Mouse (Mus musculus) 416B (cell line): ENCODE data around the gene Agap1.
"Not testable (repeated sequence)": the region's sequence is repeated elsewhere in the genome, so short reads cannot be mapped to it uniquely, and the experiment has no call there.

Experiments used
- DNase-seq: peaks from one replicate; pipeline ENCODE4 v3.0.0; 2011; ENCODE audit warnings: low read depth

Agap1 gene

DNA sequence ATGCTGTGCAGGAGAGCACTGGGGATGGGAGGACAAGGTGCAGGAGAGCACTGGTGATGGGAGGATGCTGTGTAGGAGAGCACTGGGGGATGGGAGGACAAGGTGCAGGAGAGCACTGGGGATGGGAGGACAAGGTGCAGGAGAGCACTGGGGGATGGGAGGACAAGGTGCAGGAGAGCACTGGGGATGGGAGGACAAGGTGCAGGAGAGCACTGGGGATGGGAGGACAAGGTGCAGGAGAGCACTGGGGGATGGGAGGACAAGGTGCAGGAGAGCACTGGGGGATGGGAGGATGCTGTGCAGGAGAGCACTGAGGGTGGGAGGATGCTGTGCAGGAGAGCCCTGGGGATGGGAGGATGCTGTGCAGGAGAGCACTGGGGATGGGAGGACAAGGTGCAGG lies 47.3 kb downstream of the Agap1 start:
- DNase-seq = not testable (repeated sequence)

DNA sequence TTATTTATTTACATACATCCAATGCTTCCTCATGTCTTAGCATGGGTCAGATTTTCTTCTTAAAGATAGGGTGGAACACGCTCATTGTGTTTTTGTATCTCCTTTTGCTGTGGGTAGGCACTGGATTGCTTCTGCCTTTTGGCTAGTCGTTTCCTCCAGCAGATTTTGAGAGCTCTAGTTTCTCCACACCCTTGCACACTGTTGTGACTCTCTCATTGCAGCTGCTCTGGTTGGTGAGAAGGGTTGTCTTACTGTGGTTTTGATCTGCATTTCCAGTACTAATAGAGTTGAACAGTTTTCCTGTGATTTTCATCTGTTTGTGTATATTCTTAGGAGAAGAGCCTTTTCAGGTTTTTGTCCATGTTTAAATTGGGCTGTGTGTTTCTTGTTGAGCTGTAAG lies 54.6 kb downstream of the Agap1 start:
- no peak for DNase-seq

DNA sequence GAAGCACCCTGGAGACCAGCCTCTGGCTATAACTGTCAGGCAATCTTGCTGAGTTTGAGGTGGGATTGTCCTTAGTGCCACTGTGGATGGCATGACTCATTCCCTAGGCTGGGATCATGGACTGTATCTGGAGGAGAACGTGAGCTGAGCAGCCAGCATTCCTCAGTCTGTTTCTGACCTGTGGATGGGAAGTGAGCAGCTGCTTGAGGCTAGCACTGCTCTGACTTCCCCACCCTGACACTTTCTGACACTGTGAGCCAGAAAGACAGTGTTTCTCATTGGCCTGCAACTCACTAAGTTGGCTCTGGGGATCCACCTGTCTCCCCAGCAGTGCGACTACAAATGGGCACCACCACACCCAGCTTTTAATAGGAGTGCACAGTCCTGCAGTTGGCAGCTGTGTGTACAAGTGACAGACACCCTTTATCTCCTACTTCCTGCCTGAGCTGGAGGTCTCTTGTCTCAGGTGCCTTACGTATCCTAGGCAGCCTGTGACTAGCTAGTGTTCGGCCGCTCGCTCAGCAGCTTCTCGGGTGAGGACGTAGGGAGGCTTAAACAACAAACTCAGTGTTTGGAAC lies 55.2 kb downstream of the Agap1 start:
- DNase-seq = no peak

DNA sequence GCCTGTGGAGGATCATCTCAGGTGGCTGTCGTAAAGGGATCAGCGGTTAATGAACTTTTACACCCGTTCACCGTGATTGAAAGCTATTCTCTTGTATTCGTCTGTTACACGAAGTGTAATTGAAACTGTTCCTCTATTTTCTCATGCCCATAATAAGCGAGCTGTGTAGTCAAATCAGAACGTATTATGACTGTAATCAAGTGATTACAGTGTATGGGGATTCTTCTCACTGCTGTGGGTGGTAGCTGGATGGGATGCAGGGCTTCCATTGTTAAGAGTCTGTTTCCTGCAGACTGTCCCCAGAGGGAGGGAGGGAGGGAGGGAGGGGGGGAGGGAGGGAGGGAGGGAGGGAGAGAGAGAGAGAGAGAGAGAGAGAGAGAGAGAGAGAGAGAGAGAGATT lies 56.1 kb downstream of the Agap1 start:
- DNase-seq = no peak

DNA sequence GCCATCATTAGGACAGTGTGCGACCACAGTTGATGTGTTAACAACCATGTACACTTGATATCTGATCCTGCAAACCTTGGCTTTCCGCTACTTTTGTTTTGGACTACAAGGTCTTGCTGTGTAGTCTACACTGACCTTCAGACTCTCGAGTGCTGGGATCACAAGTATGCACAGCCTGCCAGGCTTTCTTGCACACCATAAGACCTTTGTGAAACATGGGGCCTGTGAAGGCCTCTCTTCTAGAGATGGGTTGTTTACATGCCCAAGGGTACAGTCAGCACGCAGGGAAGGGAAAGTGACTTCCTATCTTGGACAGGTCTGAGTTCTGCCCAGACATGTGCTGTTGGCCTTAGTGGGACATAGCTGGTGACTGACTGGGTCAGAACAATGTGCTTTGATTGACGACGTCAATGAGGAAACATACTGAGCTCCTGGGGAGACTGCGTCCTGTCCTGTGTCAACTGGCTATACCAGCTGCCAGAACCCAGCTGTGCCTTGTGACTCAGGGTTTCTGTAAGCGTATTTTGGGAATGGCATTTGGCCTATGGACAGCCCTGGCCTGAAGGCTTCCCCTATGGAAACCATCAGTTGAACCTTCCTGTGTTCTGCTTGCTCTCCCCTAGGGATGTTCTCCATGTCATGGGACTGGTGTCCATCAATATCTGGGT lies 59.1 kb downstream of the Agap1 start:
- no peak for DNase-seq

DNA sequence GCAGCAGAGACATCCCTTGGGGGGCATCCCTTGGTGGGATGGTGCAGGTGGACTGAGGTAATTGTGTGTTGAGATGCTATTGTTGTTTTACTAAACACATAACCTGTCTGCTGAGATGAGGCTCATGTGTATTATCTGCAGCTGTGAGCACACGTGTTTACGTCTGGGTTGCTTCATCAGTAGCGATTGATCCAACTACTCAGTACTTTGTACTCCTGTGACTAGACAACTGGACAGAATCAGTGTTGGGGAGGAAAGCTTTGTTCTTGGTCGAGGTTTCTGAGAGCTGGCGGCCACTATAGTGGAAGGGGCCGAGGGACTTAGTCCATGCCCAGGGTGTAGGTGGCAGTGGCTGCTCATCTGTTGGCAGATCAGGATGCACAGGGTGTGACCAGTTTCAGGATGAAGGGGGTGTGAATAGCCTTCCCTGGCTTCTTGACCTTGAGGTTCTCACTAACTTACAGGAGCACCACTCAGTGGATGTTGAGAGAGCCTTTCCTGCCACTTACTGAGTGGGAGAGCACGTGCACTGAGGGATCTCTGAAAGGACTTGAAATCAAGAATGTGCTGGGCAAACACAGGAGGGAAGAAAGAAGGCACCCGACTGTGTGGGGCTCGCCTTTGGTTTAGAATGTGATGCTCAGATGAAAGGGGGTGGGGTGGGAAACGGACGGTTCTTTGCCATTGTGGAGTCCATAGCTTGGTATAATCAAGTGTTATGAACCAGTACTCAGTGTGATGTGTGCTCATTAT lies 61.4 kb downstream of the Agap1 start:
- DNase-seq = no peak

DNA sequence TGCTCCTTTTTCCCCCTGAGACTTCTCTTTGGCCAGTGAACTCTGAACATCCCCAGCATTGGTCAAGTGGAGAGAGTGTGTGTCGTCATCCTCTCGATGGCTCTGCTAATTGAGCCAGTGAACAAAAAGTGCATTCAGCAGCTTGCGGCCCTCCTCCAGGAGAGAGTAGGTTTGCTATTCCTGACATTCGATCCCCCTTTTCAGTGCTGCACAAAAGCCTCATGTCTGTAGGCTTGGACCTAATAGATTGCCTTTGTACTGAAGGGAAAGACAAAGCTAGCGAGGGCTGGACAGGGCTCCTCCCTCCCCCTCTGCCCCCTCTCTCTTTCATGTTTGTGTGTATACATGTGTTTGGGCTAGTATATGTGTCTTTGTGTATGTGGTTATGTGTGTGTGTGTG lies 63.2 kb downstream of the Agap1 start:
- DNase-seq = no peak

DNA sequence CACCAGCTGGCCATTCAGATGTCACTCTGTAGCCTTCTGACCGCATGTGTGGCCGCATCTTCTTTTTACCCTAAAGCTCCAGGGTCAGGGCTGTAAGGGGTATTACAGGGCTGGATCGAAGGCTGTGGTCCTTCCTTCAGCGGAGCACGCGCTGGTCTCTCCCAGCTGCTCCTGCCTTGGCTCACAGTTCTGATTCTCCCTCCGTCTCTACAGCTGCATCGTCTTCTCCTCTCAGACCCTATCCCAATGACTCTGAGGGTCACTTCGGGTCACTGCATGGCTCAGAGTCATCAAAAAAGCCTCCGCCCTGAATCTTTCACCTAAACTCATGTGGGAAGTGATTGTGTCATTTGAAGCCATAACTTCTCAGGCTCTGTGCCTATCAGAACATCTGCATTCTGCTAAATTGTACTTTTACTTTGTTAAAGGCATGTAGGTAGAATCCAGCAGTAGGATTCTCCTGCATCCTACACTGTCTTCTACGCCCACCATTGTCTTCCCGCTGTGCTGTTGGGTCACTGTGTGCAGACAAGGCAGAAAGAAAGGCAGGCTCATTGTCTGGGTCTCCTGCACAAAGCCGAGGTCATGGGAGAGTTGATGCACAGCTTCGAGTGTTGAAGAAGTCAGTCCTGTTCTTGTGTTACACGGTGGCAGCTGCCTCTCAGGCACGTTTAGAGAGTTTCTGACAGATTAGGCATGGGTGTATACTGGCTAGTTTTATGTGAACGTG lies 65.5 kb downstream of the Agap1 start:
- no peak for DNase-seq

DNA sequence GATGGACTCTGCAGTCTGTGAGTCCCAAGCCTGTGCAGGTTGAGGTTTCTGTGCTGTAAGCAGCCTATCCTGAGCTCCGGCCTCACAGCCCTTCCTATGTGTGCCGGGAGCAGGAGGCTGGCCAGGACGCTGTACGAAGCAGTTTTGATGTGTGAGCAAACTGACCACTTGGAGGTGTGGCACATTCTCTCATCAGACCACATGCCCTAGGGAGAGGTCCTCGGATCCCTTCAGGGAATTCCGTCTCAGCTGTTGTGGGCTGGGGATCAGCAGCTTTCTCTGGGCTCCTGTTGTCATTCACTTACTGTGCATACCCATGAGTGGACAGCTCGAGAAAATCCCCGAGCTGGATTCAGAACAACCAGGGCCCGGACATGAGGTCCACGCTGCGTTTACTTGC lies 66.8 kb downstream of the Agap1 start:
- DNase-seq = no peak

DNA sequence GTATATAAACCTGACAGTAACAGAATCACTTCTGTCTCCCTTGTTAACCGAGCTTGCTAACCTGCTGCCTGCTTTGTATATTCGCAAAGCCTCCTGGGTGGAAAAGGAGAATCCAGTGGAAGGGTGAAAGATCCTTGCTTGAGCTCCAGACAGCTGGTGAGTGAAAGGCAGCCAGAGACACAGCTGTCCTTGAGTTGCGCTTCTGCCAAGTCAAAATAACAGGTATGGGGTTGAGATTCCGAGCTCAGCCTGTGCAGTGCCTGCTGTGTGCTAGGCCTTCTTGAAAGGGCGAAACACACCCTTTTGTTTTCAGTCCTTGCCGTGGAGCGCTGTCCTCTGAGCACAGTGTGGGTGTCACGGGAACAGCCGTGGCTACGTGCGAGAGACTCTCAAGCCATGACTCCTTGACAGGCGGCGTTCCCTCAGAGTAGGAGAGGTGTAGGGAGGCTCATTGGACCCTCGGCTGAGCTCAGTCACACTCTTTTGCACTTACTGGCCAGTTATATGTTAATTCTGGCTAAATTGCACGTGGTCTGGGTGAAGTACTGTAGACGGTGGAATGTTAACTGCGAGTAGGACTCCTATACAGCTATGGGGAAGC lies 67.4 kb downstream of the Agap1 start:
- no peak for DNase-seq

DNA sequence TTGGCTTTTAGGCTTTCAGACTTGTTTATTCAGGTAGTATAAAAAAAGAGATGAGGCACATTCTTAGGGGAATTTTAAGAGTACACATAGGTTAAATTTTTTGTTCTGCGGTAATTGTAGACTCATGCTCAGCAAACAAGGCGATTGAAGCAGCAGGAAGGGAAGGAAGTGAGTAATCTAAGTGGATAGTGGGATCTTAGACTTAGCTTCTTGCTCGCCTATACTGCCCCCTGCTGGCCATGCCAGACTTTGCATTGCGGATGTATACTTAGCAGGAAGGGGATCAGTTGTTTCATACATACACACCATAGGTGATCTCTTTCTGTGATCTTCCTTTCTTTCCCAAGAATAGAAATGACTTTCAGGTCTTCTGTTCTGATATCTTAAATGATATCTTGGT lies 69.8 kb downstream of the Agap1 start:
- peak; percentile 93 for DNase-seq

DNA sequence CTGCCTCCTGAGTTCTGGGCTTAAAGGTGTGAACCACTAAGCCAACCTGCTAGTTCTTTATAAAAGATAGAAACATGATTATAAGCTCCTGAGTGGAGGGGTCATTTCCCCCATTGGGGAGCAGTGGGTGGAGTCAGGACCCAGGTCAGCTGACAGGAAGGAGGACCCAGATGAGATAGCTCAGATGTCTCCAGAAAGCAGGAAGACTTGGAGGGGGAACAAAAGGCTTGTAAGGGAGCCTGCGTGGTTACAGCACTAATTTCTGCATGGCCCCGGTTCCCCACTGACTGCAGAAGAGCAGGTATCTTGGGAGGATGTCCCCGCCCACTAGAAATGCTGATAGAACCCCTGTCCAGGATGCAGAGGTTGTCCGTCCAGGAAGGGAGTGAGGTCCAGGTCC lies 70.4 kb downstream of the Agap1 start:
- DNase-seq = no peak

DNA sequence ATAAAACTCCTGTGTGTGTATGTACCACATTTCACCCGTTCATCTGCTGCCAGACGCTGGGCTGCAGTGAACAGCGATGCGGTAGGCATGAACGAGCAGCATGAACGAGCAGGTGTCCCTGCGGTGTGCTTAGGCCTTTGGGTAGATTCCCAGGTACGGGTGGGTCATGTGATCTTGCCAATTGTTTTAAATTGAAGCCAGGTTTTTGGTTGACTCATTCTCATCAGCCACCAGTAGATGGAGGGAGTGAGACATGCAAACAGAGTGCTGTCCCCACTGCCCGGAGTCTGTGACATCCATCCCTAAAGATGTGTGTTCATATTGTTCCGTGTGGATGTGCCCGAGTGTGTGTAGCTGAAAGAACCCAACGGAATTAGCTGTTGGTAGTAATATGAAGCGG lies 71.2 kb downstream of the Agap1 start:
- peak; percentile 69 for DNase-seq

DNA sequence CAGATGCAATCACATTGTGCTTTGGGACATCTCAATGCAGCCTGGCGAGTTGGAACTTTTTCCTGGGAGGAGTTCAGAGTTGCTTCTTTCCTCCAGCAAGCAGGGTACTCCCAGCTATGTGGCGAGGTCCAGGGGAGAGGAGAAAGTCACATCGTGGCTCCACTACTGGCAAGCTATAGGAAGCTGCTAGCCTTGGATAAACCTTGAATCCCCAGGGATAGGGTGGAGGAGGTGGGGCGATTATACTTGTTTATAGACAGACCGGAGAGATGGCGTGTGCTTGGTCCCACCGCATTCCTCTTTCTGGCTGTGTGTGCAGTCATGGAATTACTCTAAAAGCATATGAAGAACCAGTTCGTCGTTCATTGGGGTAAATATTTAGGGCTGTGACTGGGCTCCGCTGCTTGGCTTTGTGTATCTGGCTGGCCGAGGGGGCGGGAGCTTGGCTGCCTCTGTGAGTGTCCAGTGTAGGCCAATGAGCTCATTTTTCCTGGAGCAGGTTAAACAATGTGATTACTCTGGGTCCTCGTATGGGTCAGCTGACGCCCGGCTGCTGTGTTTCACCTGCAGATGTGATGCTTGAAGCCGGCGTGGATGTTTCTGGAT lies 74.2 kb downstream of the Agap1 start:
- no peak for DNase-seq

DNA sequence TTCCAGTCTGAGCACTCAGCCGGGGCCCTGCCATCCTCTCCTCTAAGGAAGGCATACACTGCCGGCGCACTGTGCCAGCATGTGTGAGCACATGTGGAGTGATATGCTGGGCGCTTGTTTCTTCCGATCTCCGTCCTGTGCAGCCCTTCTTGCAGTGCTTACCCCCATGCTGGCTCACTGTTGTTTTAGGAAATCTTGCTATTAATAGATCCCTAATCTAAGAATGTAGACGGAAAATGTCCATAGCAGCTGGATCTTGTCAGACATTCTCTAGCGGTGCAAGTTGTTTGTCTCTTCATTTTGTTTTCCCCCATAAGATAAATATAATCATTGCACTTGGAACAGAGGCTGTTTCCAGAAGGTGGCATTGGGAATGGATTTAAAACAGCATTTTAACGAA lies 79.1 kb downstream of the Agap1 start:
- no peak for DNase-seq

DNA sequence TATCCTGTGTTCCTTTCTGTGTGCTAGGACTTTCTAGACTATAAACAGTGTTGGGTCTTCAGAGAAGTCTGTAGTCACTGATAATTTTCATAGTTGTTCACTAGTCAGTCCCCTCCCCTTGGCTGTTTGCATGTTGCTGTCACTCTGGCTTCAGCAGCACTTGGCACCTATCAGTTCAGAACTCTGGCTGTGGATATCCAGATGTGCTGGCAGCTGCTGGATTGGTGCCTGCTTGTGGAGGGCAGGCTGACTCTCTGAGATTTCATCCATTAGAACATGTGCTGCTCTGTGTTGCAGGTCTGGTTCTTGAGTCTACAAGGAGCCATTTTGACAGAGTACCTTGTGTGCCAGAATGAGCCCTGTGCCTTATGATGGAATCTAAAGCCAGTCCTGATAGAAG lies 80.6 kb downstream of the Agap1 start:
- DNase-seq = no peak

DNA sequence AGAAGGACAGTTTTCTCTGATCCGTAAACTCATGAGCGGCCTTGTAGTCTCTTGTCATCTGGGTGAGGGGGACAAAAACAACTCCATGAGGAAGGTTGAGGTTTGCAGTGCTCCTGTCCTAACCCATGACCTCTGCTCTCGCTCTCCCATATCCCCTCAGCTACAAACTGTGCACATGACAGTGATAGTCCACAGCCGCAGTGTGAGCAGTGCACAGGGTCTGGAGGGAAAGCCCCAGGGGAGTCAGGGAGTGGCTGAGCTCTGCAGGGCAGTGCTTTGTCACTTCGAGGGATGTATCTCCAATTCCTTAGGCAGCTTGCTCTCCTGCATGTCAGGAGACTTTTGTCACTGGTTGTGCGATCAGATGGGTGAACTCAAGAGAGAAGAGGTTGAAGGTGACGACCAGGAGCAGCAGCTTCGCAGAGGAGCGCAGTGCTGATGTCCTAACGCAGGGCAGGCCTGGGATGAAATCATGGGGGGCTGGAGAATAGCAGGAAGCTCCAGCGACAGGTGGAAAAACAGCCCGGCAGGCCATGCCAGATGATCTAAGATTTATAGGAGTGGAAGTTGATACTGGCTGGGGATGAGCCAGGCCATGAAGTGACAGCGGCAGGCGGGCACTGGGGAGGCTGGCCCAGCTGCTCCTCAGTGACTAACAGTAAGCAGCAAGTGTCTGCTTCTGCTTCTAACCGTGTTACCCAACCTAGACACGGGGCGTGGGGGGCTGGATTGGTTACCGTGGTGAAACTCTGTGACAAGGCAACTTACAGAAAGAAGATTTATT lies 83.7 kb downstream of the Agap1 start:
- no peak for DNase-seq

DNA sequence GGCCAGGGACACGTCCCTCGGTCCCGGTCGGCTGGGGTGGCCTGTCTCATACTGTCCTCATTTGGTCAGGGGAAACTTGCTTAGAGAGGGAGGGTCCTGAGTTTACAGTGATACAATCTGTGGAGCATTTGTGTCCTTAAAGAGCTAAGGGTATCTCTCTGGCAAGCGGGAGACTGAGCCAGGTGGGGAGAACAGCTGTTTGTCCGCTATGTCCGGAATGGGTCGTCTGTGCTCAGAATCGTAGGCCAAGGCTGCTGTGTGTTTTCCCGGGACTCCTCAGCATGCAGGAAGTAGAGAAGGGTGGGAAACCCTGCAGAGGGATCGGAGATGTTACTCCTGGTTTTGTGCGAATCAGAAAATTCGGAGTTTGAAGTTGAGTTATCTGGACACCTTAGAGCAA lies 84.5 kb downstream of the Agap1 start:
- no peak for DNase-seq

DNA sequence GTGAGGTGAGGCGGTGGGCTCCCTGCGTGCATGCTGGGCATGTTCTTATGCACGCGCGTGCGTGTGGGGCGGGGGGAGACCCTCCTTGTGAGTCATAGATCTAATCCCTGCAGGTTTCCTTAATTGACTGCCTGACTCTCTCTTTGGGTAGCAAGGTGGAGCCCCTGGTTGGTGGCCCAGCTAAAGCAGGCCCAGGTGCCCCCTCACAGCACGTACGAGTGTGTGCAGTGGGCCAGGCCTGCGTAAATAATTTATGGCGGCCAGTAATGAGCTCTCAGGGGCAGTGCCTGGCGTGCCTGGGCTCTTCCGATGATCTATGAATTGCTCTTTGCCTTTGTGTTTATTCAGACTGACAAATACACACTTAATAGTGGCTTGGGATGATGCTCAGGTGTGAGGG lies 86.5 kb downstream of the Agap1 start:
- no peak for DNase-seq

DNA sequence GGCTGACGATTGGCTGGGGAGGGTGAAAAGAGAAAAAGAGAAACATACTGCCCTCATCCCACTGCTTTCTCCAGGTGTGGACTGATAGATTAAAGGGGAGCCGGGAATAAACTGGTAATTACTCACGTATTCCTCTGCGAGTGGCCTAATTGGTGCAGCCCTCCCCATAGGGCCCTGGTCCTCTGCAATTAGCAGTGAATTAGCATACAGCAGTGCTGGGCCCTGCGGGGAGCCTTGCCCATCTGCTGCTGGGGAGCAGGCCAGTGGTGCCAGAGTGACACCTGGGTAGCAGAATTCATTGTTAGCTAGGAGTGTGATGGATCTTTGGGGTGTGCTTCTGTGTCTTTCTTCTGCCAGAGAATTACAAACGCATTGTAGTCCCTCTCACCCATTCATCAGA lies 87.9 kb downstream of the Agap1 start:
- DNase-seq = no peak

DNA sequence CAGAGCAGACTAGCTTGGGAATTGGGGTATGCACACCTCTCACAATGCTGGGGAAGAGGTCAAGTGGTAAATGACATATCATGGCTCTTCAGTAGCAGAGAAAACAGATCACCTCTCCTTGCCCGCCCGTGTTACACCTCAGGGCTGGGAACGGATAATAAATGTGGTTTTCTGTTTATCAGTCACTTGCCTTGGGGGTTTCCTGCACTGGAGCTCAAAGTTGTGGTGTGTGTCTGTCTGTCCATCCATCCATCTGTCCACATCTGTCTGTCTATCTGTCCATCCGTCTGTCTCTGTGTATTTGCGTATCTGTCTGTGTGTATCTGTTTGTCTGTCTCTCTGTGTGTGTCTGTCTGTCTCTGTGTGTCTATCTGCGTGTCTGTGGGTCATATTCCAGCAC lies 88.7 kb downstream of the Agap1 start:
- DNase-seq = no peak
